Mouse (Mus musculus) heart, adult 18-20 months (tissue): ENCODE results near the gene Bsg. TPM values are rescaled to one million over a fixed set of nuclear protein-coding genes. Genes with fewer than 3 reads are reported as not detected.
A peak's percentile ranks its signal among the peaks of the same experiment; 100 is the strongest.

ENCODE experiments used
- DNase-seq, 2 experiments: peaks; one replicate each; pipeline ENCODE4 v3.0.0; 2021 to 2022; ENCODE audit warnings: mixed read lengths in 1 of 2
- long read RNA-seq, 2 experiments: library from polyadenylated mRNA; stranded (forward); transcript quantifications; one replicate each; pipeline ENCODE4 v2.0.0; 2021
- total RNA-seq, 2 experiments: library from RNA; stranded (reverse); gene quantifications; 2 replicates each; pipeline ENCODE4 v1.2.3; 2021

Bsg gene
- 1,000 to 10,000 TPM; 1,459 to 1,479 TPM for total RNA-seq
- long read RNA-seq, experiment 1, transcript Bsg-205 (7 exons, 1,261 nt), result major isoform, 2,177 of 2,407 reads
- long read RNA-seq, experiment 1, transcript Bsg-201 (8 exons, 1,526 nt), result minor isoform, 7 of 2,407 reads
- long read RNA-seq, experiment 1, partial matches to known transcripts, result 61 of 2,407 reads
- long read RNA-seq, experiment 1, other reads (novel, unspliced or antisense), result 155 of 2,407 reads
- long read RNA-seq, experiment 2, transcript Bsg-205 (7 exons, 1,261 nt), result major isoform, 1,382 of 1,547 reads
- long read RNA-seq, experiment 2, transcript Bsg-201 (8 exons, 1,526 nt), result minor isoform, 5 of 1,547 reads
- long read RNA-seq, experiment 2, partial matches to known transcripts, result 77 of 1,547 reads
- long read RNA-seq, experiment 2, other reads (novel, unspliced or antisense), result 78 of 1,547 reads

GRCm38 (mm10) chr10:79704065-79704969 is at the start of gene Bsg:
Gene Bsg (plus strand): TSS chr10:79704491.
- peak; percentile 98 to 99 for DNase-seq

DNA sequence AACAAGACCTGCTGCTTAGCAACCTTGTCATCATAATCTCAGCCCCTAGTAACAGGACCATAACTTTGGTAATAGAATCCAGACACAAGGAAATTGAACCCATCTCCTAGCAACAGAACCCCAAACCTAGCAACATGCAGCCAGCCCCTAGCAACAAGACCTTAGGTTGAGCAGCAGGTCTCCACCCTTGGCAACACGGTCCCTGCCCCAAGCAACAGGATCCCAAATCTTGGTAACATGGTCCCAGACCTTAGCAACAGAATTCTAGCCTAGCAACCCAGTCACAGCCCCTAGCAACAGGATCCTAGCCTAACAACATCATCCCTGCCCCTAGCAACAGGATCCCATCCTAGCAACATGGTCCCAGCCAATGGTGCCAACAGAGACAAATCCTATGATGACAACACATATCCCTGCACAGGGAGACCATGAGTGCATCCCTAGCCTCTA is 49.3 kb upstream of the Bsg start:
- no peak for DNase-seq

DNA sequence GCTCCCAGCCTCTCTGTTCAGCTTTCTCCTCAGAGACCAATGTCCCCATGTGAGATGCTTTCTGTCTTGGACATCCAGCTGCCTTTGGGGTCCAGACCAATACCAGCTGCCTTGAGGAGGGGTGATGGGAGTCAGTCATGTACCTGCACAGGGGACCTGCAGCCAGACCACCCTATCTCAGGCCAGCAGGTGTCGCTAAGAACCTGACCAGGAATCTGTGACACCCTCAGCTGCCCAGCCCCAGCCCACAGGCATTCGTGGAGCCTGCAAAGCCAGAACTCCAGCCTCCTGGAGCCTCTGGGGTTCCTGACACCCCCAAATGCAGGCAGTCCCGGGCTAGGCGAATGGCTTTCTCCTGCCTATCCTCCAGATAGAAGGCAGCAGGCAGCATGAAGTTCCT is 45.5 kb upstream of the Bsg start:
- no peak for DNase-seq

DNA sequence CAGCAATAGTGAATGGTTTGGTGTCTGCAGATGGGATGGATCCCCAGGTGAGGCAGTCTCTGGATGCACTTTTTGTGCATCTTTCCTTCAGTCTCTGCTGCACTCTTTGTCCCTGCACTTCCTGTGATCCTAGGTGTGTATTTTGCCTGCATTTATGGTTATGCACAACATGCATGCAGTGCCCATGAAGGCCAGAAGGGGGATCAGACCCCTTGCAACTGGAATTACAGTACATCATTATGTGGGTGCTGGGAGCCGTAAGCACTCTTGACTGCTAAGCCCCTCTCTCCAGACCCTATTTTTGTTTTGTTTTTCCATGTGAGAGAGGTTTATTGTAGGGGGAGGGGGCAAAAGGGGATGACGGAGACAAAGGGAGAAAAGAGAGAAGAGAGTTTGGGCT is 44.0 kb upstream of the Bsg start:
- no peak for DNase-seq

- DNase-seq, result no peak
Measured at GRCm38 (mm10) chr10:79661861-79662260, 42.4 kb upstream of the Bsg start.

DNA sequence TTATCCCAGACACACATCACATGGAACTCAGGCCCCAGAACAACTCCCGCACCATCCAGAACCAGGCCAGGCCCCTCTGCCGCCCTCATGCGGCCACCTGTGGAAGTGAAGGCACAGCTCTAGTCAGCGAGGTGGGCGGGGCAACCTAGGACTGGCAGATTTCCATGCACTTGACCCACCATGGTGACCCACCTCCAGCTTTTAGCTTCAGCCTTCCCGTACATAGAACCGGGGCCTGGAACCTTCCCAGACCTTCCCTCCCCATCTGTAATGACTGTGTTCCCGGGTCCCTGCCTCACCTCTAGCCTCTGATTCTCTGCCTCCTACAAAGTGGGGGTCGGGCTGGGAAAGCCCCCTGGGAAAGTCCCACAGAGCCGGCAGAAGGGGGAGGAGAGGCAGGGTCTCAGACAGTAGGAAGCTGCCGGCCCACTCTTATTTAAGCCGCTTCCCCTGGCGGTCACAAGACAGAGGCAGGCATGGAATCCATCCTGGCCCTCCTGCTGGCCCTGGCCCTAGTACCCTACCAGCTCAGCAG is 40.1 kb upstream of the Bsg start, which contains the start of gene Madcam1:
TSS of gene Madcam1 (plus strand) at position 429 of the 535 bp plus-strand sequence.
- DNase-seq, result peak in 1 of 2 experiments; percentile 75

DNA sequence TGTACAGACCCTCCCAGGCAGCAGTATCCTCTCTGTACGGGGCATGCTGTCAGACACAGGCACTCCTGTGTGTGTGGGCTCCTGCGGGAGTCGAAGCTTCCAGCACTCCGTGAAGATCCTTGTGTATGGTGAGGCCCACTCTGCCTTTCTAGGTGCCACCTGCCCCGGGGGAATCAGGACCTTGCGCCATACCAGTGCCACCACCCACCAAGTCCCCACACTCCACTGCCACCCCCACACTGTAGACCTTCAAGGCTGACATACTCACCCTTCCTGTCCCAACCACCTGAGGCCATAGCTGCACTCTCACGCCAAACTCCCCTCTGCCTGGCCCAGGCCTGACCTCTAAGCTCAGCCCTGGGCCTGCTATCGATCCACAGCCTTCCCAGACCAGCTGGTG is 39.2 kb upstream of the Bsg start:
- no peak for DNase-seq

GRCm38 (mm10) chr10:79666493-79666892 is 37.8 kb upstream of the Bsg start:
- no peak for DNase-seq

GRCm38 (mm10) chr10:79668076-79668475 is 36.2 kb upstream of the Bsg start:
- no peak for DNase-seq

GRCm38 (mm10) chr10:79668771-79669575 is 35.3 kb upstream of the Bsg start, which contains the start of gene Tpgs1:
Gene Tpgs1 (plus strand): TSS chr10:79669369.
- peak; percentile 92 to 95 for DNase-seq

- peak; percentile 75 to 87 for DNase-seq
Measured at GRCm38 (mm10) chr10:79669576-79670057, 34.7 kb upstream of the Bsg start.

DNA sequence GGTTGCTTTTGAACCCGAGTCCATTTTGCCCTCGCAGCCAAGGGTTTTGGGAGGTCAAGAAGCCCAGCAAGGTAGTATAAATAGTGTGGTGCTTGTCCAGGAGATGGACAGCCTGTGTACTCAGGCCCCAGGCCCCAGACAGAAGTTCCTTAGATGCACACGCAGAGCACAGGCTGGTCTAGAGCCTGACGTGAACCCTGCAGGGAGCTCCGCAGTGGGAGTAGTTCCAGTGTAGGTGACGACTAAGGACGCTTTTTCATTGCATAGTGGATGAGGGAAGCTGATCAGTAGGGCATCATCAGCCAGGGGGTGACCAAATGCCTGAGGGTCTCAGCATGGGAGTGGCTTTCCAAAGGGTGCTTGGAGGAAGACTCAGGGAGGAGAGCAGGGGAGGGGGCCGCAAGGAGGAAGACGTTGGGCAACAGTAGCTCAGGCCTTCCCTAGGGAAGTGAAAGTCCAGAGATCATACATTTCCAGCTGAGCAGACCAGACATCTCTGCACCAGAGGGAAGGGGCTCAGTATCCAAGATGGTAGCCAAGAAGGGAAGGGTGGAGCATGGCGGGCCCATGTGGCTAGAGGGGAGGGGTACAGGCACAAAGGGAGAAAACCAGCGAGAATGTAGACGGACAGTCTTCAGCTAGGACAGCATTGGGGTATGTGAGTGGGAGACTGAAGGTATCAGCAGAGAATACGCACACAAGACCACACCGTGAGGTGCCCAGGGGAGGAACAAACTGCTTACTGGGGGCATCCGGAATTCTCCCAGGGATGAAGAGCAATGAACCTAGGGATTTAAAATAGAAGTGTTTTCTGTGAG is 34.0 kb upstream of the Bsg start:
- no peak for DNase-seq

DNA sequence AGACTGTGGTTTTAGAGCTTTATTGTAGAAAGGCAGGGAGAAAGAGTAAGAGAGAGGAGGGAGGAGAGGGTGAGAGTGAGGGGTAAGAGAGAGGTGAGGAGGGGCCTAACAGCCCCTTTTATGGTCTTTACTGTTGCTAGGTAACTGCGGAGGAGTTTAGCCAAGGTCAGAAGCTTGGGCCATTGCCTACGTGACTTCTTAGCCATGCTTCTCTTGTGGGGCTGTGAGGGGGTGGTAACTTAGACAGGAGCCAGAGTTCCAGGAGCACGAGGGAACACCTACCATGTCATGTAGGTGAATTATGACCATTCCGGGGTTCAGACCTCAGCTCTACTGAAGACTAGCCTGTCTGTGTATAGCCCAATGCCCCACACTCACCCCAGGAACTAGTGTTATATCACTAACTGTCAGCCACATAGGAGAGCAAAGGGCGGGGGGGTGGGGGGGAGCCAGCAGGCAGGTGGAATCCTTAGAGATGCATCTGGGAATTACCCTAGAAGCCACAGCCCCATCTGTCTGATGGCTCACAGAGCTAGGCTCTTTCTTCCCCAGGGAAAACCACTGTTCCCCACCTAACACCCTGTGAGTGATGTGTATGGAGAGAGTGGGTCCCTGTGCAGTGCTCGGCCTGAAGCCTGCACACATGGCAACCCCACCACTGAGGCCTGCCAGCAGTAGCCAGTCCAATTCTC is 32.7 kb upstream of the Bsg start:
- no peak for DNase-seq

DNA sequence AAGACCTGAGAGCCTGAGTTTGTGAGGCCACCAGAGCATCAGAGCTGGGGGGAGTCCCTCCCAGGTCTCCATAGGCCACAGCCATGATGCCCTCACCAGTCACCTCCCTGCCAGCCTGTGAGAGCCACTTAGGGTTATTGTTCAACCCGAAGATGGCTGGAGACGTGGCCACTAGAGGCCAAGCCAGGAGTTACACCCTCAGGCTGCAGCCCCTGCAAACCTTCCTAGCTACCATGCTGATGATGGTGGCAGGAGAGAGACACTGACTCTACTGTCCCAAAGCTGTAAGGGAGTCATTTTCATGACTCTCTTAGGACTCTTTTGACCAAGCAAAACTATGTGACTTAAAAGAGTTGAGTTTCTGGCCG is 32.2 kb upstream of the Bsg start:
- DNase-seq, result no peak

DNA sequence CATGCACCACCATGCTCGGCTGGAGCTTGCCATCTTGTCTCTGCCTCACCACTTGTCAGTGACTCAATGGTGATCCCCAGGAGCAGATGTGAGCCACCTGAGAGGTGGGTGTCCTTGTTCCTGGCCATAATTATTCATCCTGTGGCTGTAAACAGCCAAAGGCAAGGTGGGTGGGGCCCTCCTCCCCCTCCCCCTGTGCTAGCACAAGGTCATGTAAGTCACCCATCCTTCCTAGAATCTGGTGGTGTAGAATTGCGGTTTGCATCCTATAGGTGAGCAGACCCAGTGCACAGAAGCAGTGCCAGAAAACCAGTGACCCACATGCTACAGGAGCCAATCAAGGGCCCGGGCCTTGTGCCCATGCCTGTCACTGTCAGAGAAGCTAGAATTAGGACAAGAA is 31.2 kb upstream of the Bsg start:
- no peak for DNase-seq

- no peak for DNase-seq
Measured at GRCm38 (mm10) chr10:79675346-79676035, 28.8 kb upstream of the Bsg start.

GRCm38 (mm10) chr10:79680606-79681495 is 23.4 kb upstream of the Bsg start:
- peak in 1 of 2 experiments; percentile 10 for DNase-seq

GRCm38 (mm10) chr10:79681591-79682245 is 22.6 kb upstream of the Bsg start, which contains the start of gene Cdc34:
Gene Cdc34 (plus strand): TSS chr10:79682195.
- peak; percentile 99 to 100 for DNase-seq
